Mouse (Mus musculus) ES-Bruce4 (cell line): ENCODE measurements at regions not wholly inside any gene's neighbourhood (a gene's known extent, or its start where the extent isn't known, plus 50 kb on each side); places are given as distances from the start of the nearest gene placed in this dataset.

Experiments
- H3K27ac ChIP-seq: 2 replicates; pipeline ENCODE4 v1.5.1; 2012; ENCODE audit warnings: low read length, inconsistent platforms; ENCODE audit not compliant: insufficient read depth
- H3K27me3 ChIP-seq: 2 replicates; pipeline ENCODE4 v1.6.1; 2012; ENCODE audit warnings: mild to moderate bottlenecking, low read length, inconsistent platforms; ENCODE audit not compliant: control insufficient read depth, poor library complexity, insufficient read depth, severe bottlenecking
- H3K36me3 ChIP-seq: 2 replicates; pipeline ENCODE4 v1.6.1; 2012; ENCODE audit warnings: inconsistent platforms, mild to moderate bottlenecking, low read length, moderate library complexity; ENCODE audit not compliant: control insufficient read depth, poor library complexity, insufficient read depth, severe bottlenecking
- H3K4me1 ChIP-seq: one replicate; pipeline ENCODE4 v1.8.1; 2011; ENCODE audit warnings: low read length; ENCODE audit not compliant: control insufficient read depth, insufficient read depth
- H3K4me3 ChIP-seq: 2 replicates; pipeline ENCODE4 v1.5.1; 2011; ENCODE audit warnings: low read depth, mild to moderate bottlenecking, low read length
- H3K9ac ChIP-seq: 2 replicates; pipeline ENCODE4 v1.6.1; 2012; ENCODE audit warnings: low read depth, mild to moderate bottlenecking, inconsistent platforms; ENCODE audit not compliant: poor library complexity, severe bottlenecking
- H3K9me3 ChIP-seq: replicated peaks from 2 replicates; pipeline ENCODE4 v1.6.1; 2012; ENCODE audit warnings: mild to moderate bottlenecking, low read length, inconsistent platforms; ENCODE audit not compliant: control insufficient read depth, poor library complexity, insufficient read depth, severe bottlenecking
- CTCF ChIP-seq: IDR thresholded peaks from one replicate; pipeline ENCODE4 v1.8.1; 2011; ENCODE audit warnings: low read depth, low read length
- EP300 ChIP-seq: IDR thresholded peaks from 2 replicates; pipeline ENCODE4 v1.6.1; 2011; ENCODE audit warnings: low read depth, low read length; ENCODE audit not compliant: insufficient read depth
- POLR2A ChIP-seq: IDR thresholded peaks from one replicate; pipeline ENCODE4 v1.8.1; 2011; ENCODE audit warnings: low read length; ENCODE audit not compliant: insufficient read depth

GRCm38 (mm10) chr17:83917781-83918180, 70.0 kb upstream of the Haao start:
- no peak overlapping the region for H3K4me3 ChIP-seq
- no peak overlapping the region for H3K9ac ChIP-seq
- no peaks in the 10 kb centered on the region for H3K4me1 ChIP-seq
- no peaks in the 10 kb centered on the region for H3K27me3 ChIP-seq
- TF ChIP-seq POLR2A (no peak), CTCF (no peak), EP300 (no peak)
- H3K36me3 ChIP-seq = no peaks in the 10 kb centered on the region
- no peak overlapping the region for H3K27ac ChIP-seq
- H3K9me3 ChIP-seq = no peaks in the 10 kb centered on the region

- H3K4me1 ChIP-seq = no peaks in the 10 kb centered on the region
- no peak overlapping the region for H3K27ac ChIP-seq
- no peaks in the 10 kb centered on the region for H3K36me3 ChIP-seq
- no peak overlapping the region for H3K9ac ChIP-seq
- H3K9me3 ChIP-seq = no peaks in the 10 kb centered on the region
- TF ChIP-seq EP300 = no peak
- no peak for TF ChIP-seq CTCF
- no peak for TF ChIP-seq POLR2A
- no peak overlapping the region for H3K4me3 ChIP-seq
- H3K27me3 ChIP-seq = no peaks in the 10 kb centered on the region
These were observed 69.0 kb upstream of the Haao start for GRCm38 (mm10) chr17:83916684-83917166.

- H3K27me3 ChIP-seq = no peaks in the 10 kb centered on the region
These were observed 67.3 kb upstream of the Haao start for GRCm38 (mm10) chr17:83915034-83915433.

GRCm38 (mm10) chr17:83914603-83915002, 66.8 kb upstream of the Haao start:
- Histone ChIP-seq H3K9ac (no peak overlapping the region), H3K36me3 (no peaks in the 10 kb centered on the region), H3K27me3 (no peaks in the 10 kb centered on the region), H3K9me3 (no peaks in the 10 kb centered on the region), H3K4me3 (no peak overlapping the region), H3K4me1 (no peaks in the 10 kb centered on the region), H3K27ac (no peak overlapping the region)
- TF ChIP-seq EP300 (no peak), CTCF (no peak), POLR2A (no peak)

More at GRCm38 (mm10) chr17:83915034-83915433, 67.3 kb upstream of the Haao start:
- TF ChIP-seq EP300 (no peak), POLR2A (no peak), CTCF (no peak)
- H3K36me3 ChIP-seq = no peaks in the 10 kb centered on the region
- H3K9me3 ChIP-seq = no peaks in the 10 kb centered on the region
- H3K4me1 ChIP-seq = no peaks in the 10 kb centered on the region
- no peak overlapping the region for H3K4me3 ChIP-seq
- no peak overlapping the region for H3K27ac ChIP-seq
- no peak overlapping the region for H3K9ac ChIP-seq

DNA sequence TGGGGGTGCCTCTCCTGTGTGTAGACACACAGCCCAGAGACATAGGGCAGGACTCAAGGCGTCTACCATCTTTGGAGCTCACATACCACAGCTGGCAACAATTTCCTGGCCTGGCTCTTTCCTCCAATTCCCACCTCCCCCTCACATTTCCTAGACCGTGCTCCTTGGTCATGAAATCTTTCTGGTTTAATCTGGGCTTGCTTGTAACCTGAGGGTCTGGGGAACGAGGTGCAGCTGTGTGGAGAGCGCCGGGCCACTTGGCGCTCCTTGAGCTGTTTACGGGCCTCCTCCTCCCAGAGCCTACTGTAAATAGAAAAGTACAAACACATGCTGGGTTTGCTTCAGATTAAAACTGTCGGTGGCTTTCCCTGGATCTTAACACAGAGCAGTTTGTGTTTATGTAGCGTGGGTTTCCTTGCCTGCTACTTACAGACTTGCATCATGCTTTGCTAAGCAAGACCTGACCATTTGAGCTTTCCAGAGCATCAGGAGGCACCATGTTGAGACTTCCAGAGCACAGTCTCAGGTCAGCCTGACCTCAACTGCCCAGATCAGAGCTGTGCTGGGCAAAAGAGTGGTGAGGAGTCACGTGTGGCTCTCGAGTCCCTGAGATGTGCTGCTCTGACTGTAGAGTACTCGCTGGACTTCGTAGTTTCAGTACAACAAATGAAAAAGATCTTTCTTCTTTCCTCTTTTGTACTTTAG, 66.1 kb upstream of the Haao start:
- H3K27me3 ChIP-seq = no peaks in the 10 kb centered on the region
- H3K9ac ChIP-seq = no peak overlapping the region
- no peak for TF ChIP-seq POLR2A
- TF ChIP-seq CTCF = no peak
- TF ChIP-seq EP300 = no peak
- H3K36me3 ChIP-seq = no peaks in the 10 kb centered on the region
- H3K4me3 ChIP-seq = no peak overlapping the region
- H3K4me1 ChIP-seq = no peaks in the 10 kb centered on the region
- no peak overlapping the region for H3K27ac ChIP-seq
- H3K9me3 ChIP-seq = no peaks in the 10 kb centered on the region

DNA sequence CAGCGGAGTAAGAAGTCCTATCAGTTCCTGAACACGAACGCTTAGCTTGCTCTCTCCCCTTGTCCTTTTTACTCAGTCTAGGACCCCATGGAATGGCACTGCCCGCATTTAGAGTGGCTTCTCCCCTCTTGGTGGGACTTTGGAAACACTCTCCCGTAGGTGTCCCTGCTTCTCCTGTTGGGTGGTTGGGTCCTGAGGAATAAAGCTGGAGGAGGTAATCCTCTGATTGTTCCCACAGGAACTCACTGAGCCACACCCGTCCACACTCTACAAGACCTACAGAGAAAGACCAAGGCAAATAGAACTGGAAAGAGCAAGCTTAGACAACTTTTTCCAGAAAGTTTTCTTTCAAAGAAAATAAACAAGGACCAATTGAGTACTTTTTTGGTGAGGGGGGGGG, 64.7 kb upstream of the Haao start:
- no peak overlapping the region for H3K27ac ChIP-seq
- no peaks in the 10 kb centered on the region for H3K9me3 ChIP-seq
- no peaks in the 10 kb centered on the region for H3K27me3 ChIP-seq
- no peak overlapping the region for H3K9ac ChIP-seq
- no peaks in the 10 kb centered on the region for H3K36me3 ChIP-seq
- TF ChIP-seq CTCF (no peak), EP300 (no peak), POLR2A (no peak)
- no peak overlapping the region for H3K4me3 ChIP-seq
- H3K4me1 ChIP-seq = no peaks in the 10 kb centered on the region
